15 mouse cellular contexts compared by ENCODE assay signal in the genomic region with DNA sequence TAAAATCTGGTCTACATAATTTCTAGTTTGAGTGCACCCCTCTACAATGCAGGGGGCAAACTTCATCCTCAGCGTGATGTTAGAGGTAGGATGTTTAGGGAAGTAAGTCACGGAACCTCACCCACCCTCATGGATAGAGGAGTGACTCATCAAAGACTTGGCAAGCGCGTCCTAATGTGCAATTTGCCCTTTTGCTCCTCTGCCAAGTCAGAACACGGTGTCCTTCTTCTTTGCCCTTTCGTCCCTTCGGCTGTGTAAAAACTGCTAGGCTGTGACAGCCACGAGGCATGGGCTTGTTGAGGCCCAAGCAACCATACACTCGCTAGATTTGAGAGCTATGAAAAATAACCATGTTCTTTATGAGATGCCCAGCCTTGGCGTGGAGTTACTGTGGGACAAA. TPM values are rescaled to one million over a fixed set of nuclear protein-coding genes. Genes with fewer than 3 reads are reported as not detected.
A peak's percentile ranks its signal among the peaks of the same experiment; 100 is the strongest.
DNase-seq lines count a peak whose midpoint lies in the region; ATAC-seq and TF ChIP-seq lines count a peak whose summit lies in the region.
"Had no signal": no experiment of that assay in that cellular context is flagged by ENCODE, and none has a peak within 500 bp of the region (broad histone marks: within the 10 kb centered on the region; RNA-seq: fewer than 3 reads in every experiment).

No protein-coding gene starts in this region.

- H3K9ac ChIP-seq in lung, postnatal 0 days (replicated peaks; ENCODE audit: low read depth): no peak overlapping the region
- H3K9ac ChIP-seq: forebrain, embryonic 12.5 days; lung, embryonic 15.5 days; midbrain, embryonic 12.5 days had no signal

- WGBS in heart, embryonic 10.5 days: 85% methylated on average over 10 of the region's 10 CpGs
- 71% methylated on average over 10 of the region's 10 CpGs for WGBS in lung, postnatal 0 days

- peak; percentile 11 to 13 for DNase-seq in heart, adult 9 months (ENCODE audit: low spot score in 2 of 2)
- no peak for DNase-seq in heart, embryonic 10.5 days (ENCODE audit: low spot score)
- peak; percentile 50 for DNase-seq in lung, postnatal 0 days (ENCODE audit: low spot score)
- no peak for DNase-seq in lung, postnatal 14 days
- peak; percentile 90 for DNase-seq in adrenal gland, adult 2 months
- peak; percentile 40 to 66 for DNase-seq in kidney, postnatal 25 days
- DNase-seq in frontal cortex, postnatal 25 days (ENCODE audit: low spot score in 2 of 2): no peak
- no peak for DNase-seq in retina, embryonic 14.5 days (ENCODE audit: low spot score)
- DNase-seq: left cerebral cortex, postnatal 4 days; thymus, postnatal 25 days had no signal

- ATAC-seq in lung, postnatal 0 days: peak; percentile 30; the same call in 1 of the 2 replicates
- ATAC-seq: activated CD4-positive, CD25-positive, alpha-beta regulatory T cell, adult 4 months had no signal

- H3K27me3 ChIP-seq in heart, embryonic 10.5 days (ENCODE audit: insufficient read depth, poor library complexity, severe bottlenecking): no peaks in the 10 kb centered on the region
- H3K27me3 ChIP-seq in lung, postnatal 0 days (replicated peaks; ENCODE audit: insufficient read depth, low read length): no peaks in the 10 kb centered on the region
- H3K27me3 ChIP-seq: forebrain, embryonic 12.5 days; lung, embryonic 15.5 days; midbrain, embryonic 12.5 days had no signal

- no peaks in the 10 kb centered on the region for H3K36me3 ChIP-seq in heart, embryonic 10.5 days
- no peaks in the 10 kb centered on the region for H3K36me3 ChIP-seq in lung, postnatal 0 days (ENCODE audit: insufficient read depth, low read length)
- H3K36me3 ChIP-seq: forebrain, embryonic 12.5 days; lung, embryonic 15.5 days; midbrain, embryonic 12.5 days had no signal

- H3K9me3 ChIP-seq in heart, embryonic 10.5 days: no peaks in the 10 kb centered on the region; the same call in 1 of the 2 replicates
- H3K9me3 ChIP-seq in lung, postnatal 0 days (ENCODE audit: low read length): no peaks in the 10 kb centered on the region
- H3K9me3 ChIP-seq: forebrain, embryonic 12.5 days; lung, embryonic 15.5 days; midbrain, embryonic 12.5 days had no signal

- H3K27ac ChIP-seq in heart, embryonic 10.5 days: no peak overlapping the region
- no peak overlapping the region for H3K27ac ChIP-seq in lung, postnatal 0 days (ENCODE audit: low read length)
- H3K27ac ChIP-seq: forebrain, embryonic 12.5 days; lung, embryonic 15.5 days; midbrain, embryonic 12.5 days had no signal

- 0 out of 2 replicates have a peak, but pooled peaks have one; percentile 17 for TF ChIP-seq EP300 in lung, postnatal 0 days (IDR thresholded peaks at IDR 0.05)

- no peaks in the 10 kb centered on the region for H3K4me1 ChIP-seq in heart, embryonic 10.5 days
- no peaks in the 10 kb centered on the region for H3K4me1 ChIP-seq in lung, postnatal 0 days (ENCODE audit: insufficient read depth, low read depth, low read length)
- H3K4me1 ChIP-seq: forebrain, embryonic 12.5 days; lung, embryonic 15.5 days; midbrain, embryonic 12.5 days had no signal

- no peak overlapping the region for H3K4me2 ChIP-seq in lung, postnatal 0 days (replicated peaks; ENCODE audit: low read depth, low read length)
- H3K4me2 ChIP-seq: forebrain, embryonic 12.5 days; lung, embryonic 15.5 days; midbrain, embryonic 12.5 days had no signal

- H3K4me3 ChIP-seq in heart, embryonic 10.5 days: no peak overlapping the region
- H3K4me3 ChIP-seq in lung, postnatal 0 days (ENCODE audit: low read depth, low read length): no peak overlapping the region
- H3K4me3 ChIP-seq: forebrain, embryonic 12.5 days; lung, embryonic 15.5 days; midbrain, embryonic 12.5 days had no signal

- no peak for TF ChIP-seq CTCF in lung, postnatal 0 days (IDR thresholded peaks at IDR 0.05)

RNA-seq across cellular contexts. Expression of a gene that starts 6.8 kb away (rescaled TPM):
- polyA plus RNA-seq in heart, embryonic 10.5 days (2016; fragmentation: Nextera tagmentation; extraction: Ambion mirVana): 0.18 and 0.55 TPM in 2 replicates
- polyA plus RNA-seq in lung, postnatal 0 days (2015; fragmentation: Nextera tagmentation; extraction: Ambion mirVana): 1.6 and 2.3 TPM in 2 replicates
- 1 to 10 TPM; 2.1 to 3.5 TPM for total RNA-seq in adrenal gland, adult 2 months (2021)
- polyA plus RNA-seq in adrenal gland, adult 2 months (2012; rRNA removed): 0.11 and 0.15 TPM in 2 replicates
- total RNA-seq: MEL had no signal
- polyA plus RNA-seq: activated CD4-positive, CD25-positive, alpha-beta regulatory T cell, adult 4 months had no signal

Comparison
In these comparisons a context has a peak if more than half of its experiments do, and no peak if none do; other contexts are left out.
1. DNase-seq: peak in heart, adult 9 months (2 of 2), lung, postnatal 0 days (single experiment), adrenal gland, adult 2 months (single experiment) and kidney, postnatal 25 days (2 of 2); none in heart, embryonic 10.5 days (single experiment), lung, postnatal 14 days (single experiment), frontal cortex, postnatal 25 days (0 of 2) and retina, embryonic 14.5 days (single experiment).